Mouse (Mus musculus) lung, embryonic 14.5 days (tissue): ENCODE measurements around the gene Shq1. TPM values are rescaled to one million over a fixed set of nuclear protein-coding genes. Genes with fewer than 3 reads are reported as not detected.

Source experiments
- ATAC-seq: fragments of 200-750 bp; cut with Nextera tagmentation; 2 replicates; pipeline ENCODE4 v1.8.0; 2017; ENCODE audit warnings: mild to moderate bottlenecking, moderate TSS enrichment, moderate library complexity; ENCODE audit not compliant: insufficient read depth
- DNase-seq: peaks from one replicate; pipeline ENCODE4 v3.0.0-alpha.2; 2015
- H3K27ac ChIP-seq: fragments of 300-500 bp; sonication (generic); 2 replicates; pipeline ENCODE4 v1.5.1; 2014; ENCODE audit warnings: low read depth, mild to moderate bottlenecking, moderate library complexity
- H3K27me3 ChIP-seq: fragments of 300-500 bp; sonication (generic); 2 replicates; pipeline ENCODE4 v1.6.1; 2014; ENCODE audit warnings: low read length, control low read depth; ENCODE audit not compliant: insufficient read depth
- H3K36me3 ChIP-seq: fragments of 300-500 bp; sonication (generic); 2 replicates; pipeline ENCODE4 v1.6.1; 2014; ENCODE audit warnings: control low read depth; ENCODE audit not compliant: insufficient read depth
- H3K4me1 ChIP-seq: fragments of 300-500 bp; sonication (generic); 2 replicates; pipeline ENCODE4 v1.6.1; 2014; ENCODE audit warnings: antibody characterized with exemption, control low read depth; ENCODE audit not compliant: insufficient read depth
- H3K4me2 ChIP-seq: fragments of 300-500 bp; sonication (generic); 2 replicates; pipeline ENCODE4 v1.6.1; 2014; ENCODE audit warnings: mild to moderate bottlenecking
- H3K4me3 ChIP-seq: fragments of 300-500 bp; sonication (generic); 2 replicates; pipeline ENCODE4 v1.5.1; 2014; ENCODE audit warnings: low read depth, low read length
- H3K9ac ChIP-seq: fragments of 300-500 bp; sonication (generic); 2 replicates; pipeline ENCODE4 v1.6.1; 2014
- H3K9me3 ChIP-seq: fragments of 300-500 bp; sonication (generic); 2 replicates; pipeline ENCODE4 v1.6.1; 2016; ENCODE audit warnings: low read depth, low read length, control low read depth
- CTCF ChIP-seq: IDR thresholded peaks from 2 replicates; pipeline ENCODE4 v1.5.1; 2016; ENCODE audit warnings: antibody characterized with exemption, low read depth
- WGBS: fragments of 180-500 bp; shearing (Covaris S2); extraction: QIAGEN DNeasy Blood & Tissue Kit; methylation state at CpG from one replicate; pipeline ENCODE4 v1.1.7; 2014; 5-methylcytosine and 5-hydroxymethylcytosine counted together
- polyA plus RNA-seq: library from polyadenylated mRNA; unstranded; fragments of >200 nt; fragmentation: Nextera tagmentation; extraction: Ambion mirVana; gene quantifications from 2 replicates; pipeline ENCODE4 v1.2.1, GENCODE M21; 2014

Gene Shq1
- polyA plus RNA-seq, 1 experiment from 2014 or later: 17.7 TPM

DNA sequence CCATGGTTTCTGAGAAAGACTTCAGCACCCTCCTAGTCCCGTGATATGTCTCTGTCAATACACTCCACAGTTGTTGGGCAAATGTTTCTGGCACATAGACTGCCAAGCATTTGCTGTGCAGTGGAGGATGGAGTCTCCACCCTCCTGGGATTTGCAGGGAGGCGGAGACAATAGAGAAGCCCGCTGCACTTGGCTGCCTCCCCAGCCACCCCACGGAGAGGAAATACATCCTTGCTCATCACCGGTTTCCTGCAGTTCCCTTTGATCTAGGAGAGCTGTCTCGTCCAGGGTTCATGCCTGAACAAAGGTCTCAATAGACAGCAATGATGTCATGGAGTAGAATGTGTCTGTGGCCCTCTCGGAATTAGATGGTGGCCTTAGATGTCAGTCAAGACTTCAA is 38.5 kb upstream of the Shq1 start:
- Histone ChIP-seq H3K4me3 (no peak overlapping the region), H3K9me3 (no peaks in the 10 kb centered on the region), H3K27me3 (peaks cover 14% of the 10 kb centered on the region), H3K27ac (no peak overlapping the region), H3K4me1 (peaks cover 2% of the 10 kb centered on the region; the same call in 1 of the 2 replicates), H3K9ac (no peak overlapping the region), H3K4me2 (no peak overlapping the region), H3K36me3 (no peaks in the 10 kb centered on the region)
- ATAC-seq (peak; percentile 33; the same call in 1 of the 2 replicates), DNase-seq (peak; percentile 68)
- WGBS: 20% methylated on average over 7 of the region's 7 CpGs
- TF ChIP-seq CTCF: no peak

DNA sequence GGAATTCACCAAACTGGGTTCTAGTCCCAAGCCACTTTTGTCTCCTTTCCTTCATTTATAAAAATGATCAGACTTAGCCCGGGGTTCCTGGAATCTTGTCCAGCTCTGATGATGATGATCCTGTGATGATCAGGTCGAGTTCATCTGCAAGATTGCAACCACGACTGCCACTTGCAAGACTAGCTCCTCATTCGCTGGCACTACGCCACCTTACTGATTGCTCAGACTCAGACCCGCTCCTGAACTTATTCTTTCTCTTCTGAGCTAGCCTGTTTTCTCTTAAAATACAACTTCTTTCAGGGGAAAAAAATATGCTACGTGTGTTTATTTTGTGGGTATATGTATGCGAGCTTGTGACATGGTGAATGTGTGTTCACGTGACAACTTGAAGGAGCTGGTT is 38.0 kb upstream of the Shq1 start:
- no peak overlapping the region for H3K4me2 ChIP-seq
- H3K27ac ChIP-seq: no peak overlapping the region
- peaks cover 14% of the 10 kb centered on the region for H3K27me3 ChIP-seq
- 70% methylated on average over 9 of the region's 9 CpGs for WGBS
- H3K36me3 ChIP-seq: no peaks in the 10 kb centered on the region
- H3K9me3 ChIP-seq: no peaks in the 10 kb centered on the region
- no peak overlapping the region for H3K4me3 ChIP-seq
- H3K4me1 ChIP-seq: peaks cover 2% of the 10 kb centered on the region; the same call in 1 of the 2 replicates
- ATAC-seq (no peak), DNase-seq (peak; percentile 47)
- no peak for TF ChIP-seq CTCF
- H3K9ac ChIP-seq: no peak overlapping the region

DNA sequence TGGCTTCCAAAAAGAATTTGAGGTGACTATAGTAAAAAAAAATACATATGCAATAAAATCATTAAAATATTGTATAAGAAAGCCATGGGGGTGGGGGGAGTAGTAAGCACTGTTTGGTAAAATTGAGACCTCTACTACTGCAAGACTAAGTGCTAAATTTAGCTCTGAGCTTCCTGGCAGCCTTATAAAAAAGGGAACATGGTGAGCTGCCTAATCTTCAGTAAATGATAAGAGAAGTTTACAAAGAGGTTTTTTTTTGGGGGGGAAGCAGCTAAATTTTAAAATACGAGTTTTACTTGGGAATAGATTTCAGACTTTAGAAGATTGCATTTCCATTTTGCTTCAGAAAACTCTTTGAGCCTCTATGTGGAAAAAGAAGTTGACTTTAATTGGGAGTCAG is 37.3 kb upstream of the Shq1 start:
- WGBS: 66% methylated on average over 1 of the region's 1 CpGs
- Histone ChIP-seq H3K9ac (no peak overlapping the region), H3K4me2 (no peak overlapping the region), H3K36me3 (no peaks in the 10 kb centered on the region), H3K4me3 (no peak overlapping the region), H3K27me3 (peaks cover 14% of the 10 kb centered on the region), H3K9me3 (no peaks in the 10 kb centered on the region), H3K4me1 (peaks cover 2% of the 10 kb centered on the region; the same call in 1 of the 2 replicates), H3K27ac (no peak overlapping the region)
- no peak for DNase-seq
- TF ChIP-seq CTCF: no peak
- no peak for ATAC-seq

DNA sequence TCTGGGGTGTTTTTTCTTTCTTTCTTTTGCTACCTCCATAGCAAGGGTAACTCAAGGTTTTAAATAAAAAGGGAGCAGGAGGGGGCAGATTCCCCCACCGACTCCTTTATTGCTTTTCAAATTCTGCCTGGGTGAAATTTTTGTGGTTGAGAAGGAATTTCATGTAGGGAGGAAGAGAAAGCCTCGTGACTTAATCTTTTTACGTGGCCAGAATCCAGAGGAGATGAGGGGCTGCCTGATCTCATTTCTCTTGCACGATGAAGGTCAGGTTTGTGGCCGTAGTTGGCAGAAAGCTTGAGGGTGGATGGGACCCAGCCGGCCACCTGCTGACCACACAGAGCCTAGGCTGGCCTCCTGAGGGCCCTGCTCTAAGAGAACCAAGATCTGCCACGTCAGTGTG is 36.6 kb upstream of the Shq1 start:
- Histone ChIP-seq H3K36me3 (no peaks in the 10 kb centered on the region), H3K9ac (no peak overlapping the region), H3K4me2 (no peak overlapping the region), H3K27me3 (peaks cover 14% of the 10 kb centered on the region), H3K9me3 (no peaks in the 10 kb centered on the region), H3K27ac (no peak overlapping the region; the same call in 1 of the 2 replicates), H3K4me1 (peaks cover 2% of the 10 kb centered on the region; the same call in 1 of the 2 replicates), H3K4me3 (no peak overlapping the region)
- ATAC-seq (no peak), DNase-seq (no peak)
- TF ChIP-seq CTCF: no peak
- 51% methylated on average over 7 of the region's 7 CpGs for WGBS

DNA sequence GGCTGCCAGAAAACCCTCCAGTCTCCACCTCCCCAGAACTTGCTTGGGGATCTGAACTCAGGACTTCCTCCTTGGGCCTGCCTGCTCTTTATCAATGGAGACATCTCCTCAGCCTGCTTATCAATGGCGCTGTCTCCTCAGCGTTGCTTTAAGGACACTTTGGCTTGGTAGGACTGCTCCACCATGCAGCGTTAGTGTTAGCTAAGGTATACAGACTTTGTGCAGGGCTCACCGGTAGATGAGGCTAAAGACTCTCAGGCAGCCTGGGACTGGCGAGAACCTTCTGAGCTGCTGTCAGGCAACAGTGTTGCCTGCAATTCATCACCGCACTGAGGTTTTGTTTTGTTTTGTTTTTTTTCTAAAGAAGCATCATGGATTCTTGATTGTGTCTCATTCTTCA is 35.9 kb upstream of the Shq1 start:
- no peak for DNase-seq
- H3K9ac ChIP-seq: no peak overlapping the region
- peaks cover 14% of the 10 kb centered on the region for H3K27me3 ChIP-seq
- 60% methylated on average over 6 of the region's 6 CpGs for WGBS
- H3K4me2 ChIP-seq: no peak overlapping the region
- no peak overlapping the region for H3K27ac ChIP-seq
- H3K4me3 ChIP-seq: no peak overlapping the region
- no peak for ATAC-seq
- H3K4me1 ChIP-seq: peaks cover 2% of the 10 kb centered on the region; the same call in 1 of the 2 replicates
- no peak for TF ChIP-seq CTCF
- H3K36me3 ChIP-seq: no peaks in the 10 kb centered on the region
- H3K9me3 ChIP-seq: no peaks in the 10 kb centered on the region

DNA sequence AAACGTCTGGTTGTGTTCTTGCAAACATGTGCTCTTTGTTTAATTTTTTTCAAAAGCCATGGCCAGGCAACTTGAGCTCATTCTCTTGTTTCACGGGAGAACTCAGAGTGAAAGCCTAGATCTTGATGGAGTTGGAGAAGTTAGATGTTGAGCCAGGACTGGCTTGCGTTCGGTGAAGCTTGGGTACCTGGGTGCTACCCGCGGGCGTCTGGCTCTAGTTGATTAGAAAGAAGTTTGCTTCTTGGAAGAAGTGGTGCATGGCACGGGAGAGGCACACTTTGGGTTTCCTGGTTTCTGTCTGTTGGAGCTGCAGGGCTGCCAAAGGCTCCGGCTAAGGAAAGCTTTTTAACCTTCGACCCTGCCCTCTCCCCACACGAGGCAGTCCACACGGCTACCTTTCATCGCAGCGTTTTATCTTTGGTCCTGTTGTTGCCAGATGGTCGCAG is 34.4 kb upstream of the Shq1 start:
- Histone ChIP-seq H3K4me3 (peak overlapping the region; percentile 46), H3K4me1 (peaks cover 2% of the 10 kb centered on the region; the same call in 1 of the 2 replicates), H3K4me2 (peak overlapping the region; percentile 70), H3K9me3 (no peaks in the 10 kb centered on the region), H3K27me3 (peaks cover 14% of the 10 kb centered on the region), H3K27ac (no peak overlapping the region), H3K9ac (peak overlapping the region; percentile 43), H3K36me3 (no peaks in the 10 kb centered on the region)
- ATAC-seq (no peak), DNase-seq (peak; percentile 26)
- no peak for TF ChIP-seq CTCF
- WGBS: under 1% methylated on average over 15 of the region's 15 CpGs

DNA sequence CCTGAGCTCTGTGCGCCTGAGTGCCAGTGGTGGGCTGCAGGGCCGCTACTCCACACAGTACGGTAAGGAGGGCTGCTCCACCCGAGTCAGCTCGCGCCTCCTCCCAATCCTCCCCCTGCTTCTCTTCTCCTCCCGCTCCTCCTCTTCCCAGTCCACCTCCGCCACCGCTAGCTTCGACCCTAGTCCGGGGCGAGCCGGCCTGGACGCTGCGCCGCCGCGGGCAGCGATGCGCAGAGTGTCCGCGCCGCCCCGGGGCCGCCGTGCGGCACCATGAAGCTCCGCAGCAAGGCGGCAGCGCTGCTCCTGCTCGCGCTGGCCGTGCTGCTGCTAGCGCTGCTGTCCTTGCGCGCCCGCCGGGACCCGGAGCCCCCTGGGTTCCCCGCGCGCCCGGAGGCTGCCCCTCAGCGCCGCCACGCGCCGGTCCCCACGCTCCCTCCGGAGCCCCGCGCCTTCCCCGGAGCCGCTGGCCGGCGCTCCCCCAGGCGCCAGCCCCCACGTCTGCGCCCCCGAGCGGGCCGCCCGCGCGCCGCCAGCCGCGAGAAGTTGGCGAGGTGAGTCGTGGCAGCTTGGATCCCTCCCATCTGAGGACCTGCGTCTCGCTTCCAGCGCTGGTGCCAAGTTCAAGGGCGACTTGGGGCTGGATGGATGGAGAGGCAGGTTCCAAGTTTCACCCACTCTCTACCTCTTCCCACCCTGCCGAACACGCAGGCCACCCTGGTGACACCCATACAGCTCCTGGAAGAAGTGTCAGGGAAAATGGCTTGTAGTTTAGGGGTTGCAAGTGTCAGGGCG is 33.8 kb upstream of the Shq1 start, which contains the start of gene Gxylt2:
Gene Gxylt2 (plus strand): TSS at position 161 of the 792 bp plus-strand sequence.
- under 1% methylated on average over 76 of the region's 77 CpGs for WGBS
- H3K4me2 ChIP-seq: peak within 1 kb of the TSS; percentile 70
- H3K36me3 ChIP-seq: no peaks in the 10 kb centered on the region
- DNase-seq: peak; percentile 80
- H3K27ac ChIP-seq: no peak within 1 kb of the TSS
- H3K4me1 ChIP-seq: peaks cover 2% of the 10 kb centered on the region; the same call in 1 of the 2 replicates
- peak within 1 kb of the TSS; percentile 46 for H3K4me3 ChIP-seq
- H3K9ac ChIP-seq: peak within 1 kb of the TSS; percentile 43
- peak; percentile 94 for ATAC-seq
- no peak for TF ChIP-seq CTCF
- no peaks in the 10 kb centered on the region for H3K9me3 ChIP-seq
- peaks cover 14% of the 10 kb centered on the region for H3K27me3 ChIP-seq
